Mouse (Mus musculus) gastrocnemius, postnatal 4 days (tissue): ENCODE data around the gene Jmjd1c. TPM values are rescaled to one million over a fixed set of nuclear protein-coding genes. Genes with fewer than 3 reads are reported as not detected.

Experiments used
- DNase-seq, 2 experiments: peaks; one replicate each; pipeline ENCODE4 v3.0.0; 2021 to 2022; ENCODE audit warnings: low spot score in 2 of 2, mixed read lengths in 2 of 2
- total RNA-seq, 2 experiments: library from RNA; stranded (reverse); gene quantifications; 2 replicates each; pipeline ENCODE4 v1.2.3; 2021

Jmjd1c gene
- total RNA-seq, 2 experiments from 2014 or later, result 61.0 to 70.4 TPM

GRCm38 (mm10) chr10:67186489-67186888 is 90.6 kb downstream of the Jmjd1c start:
- DNase-seq, result no peak

GRCm38 (mm10) chr10:67187001-67187453 is 91.1 kb downstream of the Jmjd1c start:
- no peak for DNase-seq

- DNase-seq, result no peak
Measured at GRCm38 (mm10) chr10:67187952-67188351, 92.0 kb downstream of the Jmjd1c start.

GRCm38 (mm10) chr10:67189057-67189456 is 93.1 kb downstream of the Jmjd1c start:
- DNase-seq, result no peak

DNA sequence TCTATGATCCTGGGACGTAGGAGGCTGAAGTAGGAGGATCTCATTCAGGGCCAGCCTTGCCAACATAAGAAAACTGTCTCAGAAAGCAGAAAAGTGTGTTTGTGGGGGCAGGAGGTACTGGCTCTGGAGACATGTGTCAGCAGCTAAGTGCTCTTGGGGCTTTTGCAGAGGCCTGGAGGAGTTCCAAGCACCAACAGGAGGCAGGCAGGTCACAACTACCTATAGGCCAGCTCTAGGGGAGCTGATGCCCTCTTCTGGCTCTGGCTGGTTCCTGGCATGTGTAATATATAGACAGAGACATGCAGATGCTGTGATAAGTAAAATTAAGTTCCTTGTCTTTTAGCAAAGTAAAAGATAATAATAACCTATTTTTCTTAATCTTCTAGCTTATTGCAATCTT is 94.3 kb downstream of the Jmjd1c start:
- no peak for DNase-seq

DNA sequence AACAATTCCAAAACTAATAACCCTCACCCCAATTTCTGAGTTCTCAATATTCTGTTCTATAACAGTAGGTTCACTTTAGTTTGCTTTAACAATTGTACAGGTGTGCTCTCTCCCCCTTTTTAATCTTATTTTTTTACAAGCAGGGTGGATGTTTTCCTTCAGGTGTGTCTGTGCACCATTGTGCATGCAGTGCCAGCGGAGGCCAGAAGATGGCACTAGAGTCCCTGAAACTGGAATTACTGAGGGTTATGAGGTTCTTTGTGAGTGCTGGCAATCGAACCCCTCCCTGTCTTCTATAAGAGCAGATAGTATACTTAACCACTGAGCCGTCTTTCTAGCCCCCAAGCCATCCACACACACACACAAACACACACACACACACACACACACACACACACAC is 96.4 kb downstream of the Jmjd1c start:
- DNase-seq, result no peak

DNA sequence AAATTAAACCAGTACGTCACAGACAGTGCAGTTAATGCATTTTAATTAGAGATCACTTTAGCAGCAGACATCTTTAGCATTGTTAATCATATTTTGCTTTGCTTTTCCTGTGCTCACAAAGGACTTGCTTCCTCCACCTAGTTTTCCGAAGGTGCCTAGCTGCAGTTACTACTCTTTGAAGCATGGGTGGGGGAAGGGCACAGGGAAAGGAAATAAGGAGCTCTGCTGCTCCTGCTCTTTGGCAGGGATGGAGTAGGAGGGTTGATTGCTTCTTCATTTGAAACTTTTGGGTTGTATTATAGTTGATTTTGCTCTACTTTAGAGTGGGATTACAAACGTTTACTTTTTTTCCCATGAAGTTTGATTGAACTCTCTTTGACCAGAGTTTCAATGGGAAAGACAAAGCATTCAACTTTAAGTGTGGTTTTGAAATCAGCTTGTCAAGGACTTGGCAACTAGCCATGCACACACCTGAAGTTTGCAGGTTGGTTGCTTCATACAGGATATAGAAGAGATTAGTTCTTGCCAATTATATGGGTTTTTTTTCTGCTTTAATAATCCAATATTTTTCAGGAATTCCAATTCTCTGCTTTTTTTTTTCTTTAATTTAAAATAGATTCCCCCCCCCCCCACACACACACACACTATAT is 97.2 kb downstream of the Jmjd1c start:
- DNase-seq, result no peak

- DNase-seq, result no peak
Measured at GRCm38 (mm10) chr10:67194046-67194445, 98.1 kb downstream of the Jmjd1c start.

GRCm38 (mm10) chr10:67195671-67196070 is 99.7 kb downstream of the Jmjd1c start:
- no peak for DNase-seq

DNA sequence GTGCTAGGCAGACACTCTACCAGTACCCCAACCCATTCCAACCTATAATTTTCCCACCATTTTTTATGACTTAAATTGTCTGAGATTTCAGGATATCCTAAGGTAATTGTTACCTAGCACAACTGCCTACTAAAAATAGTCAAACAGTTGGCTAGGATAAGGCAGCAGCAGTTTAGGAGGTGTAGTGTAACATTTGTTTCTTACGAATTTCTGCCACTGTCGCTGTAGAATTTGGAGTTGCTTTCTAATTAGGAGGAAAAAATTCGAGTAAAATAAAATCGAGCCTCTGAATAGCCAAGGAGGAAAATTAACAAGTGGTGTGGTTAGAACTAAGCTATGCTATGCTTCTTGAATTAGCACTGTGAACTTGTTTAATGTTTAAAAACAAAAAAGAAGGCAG is 101.3 kb downstream of the Jmjd1c start:
- DNase-seq, result no peak

GRCm38 (mm10) chr10:67197829-67198228 is 101.9 kb downstream of the Jmjd1c start:
- DNase-seq, result no peak

- DNase-seq, result no peak
Measured at GRCm38 (mm10) chr10:67201769-67202168, 105.8 kb downstream of the Jmjd1c start.

DNA sequence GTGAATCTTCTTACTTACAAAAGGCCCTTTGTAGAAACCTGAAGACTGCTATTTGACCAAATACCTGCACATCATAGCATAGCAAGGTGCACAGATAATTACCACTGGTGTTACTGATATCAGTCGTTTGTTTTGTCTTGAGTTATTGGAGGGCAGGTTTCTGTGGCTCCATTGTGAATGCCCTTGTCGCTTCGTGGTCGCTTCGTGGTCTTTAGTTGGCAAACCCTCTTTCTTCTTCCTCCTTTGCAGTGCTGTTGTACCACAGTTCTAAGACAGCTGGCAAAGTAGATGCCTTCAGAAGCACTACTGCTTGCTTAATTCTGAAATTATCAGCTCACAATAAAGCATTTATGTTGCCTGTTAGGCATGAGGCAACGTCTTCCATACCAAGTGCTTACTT is 106.5 kb downstream of the Jmjd1c start:
- DNase-seq, result no peak

GRCm38 (mm10) chr10:67204652-67205407 is 108.9 kb downstream of the Jmjd1c start:
- no peak for DNase-seq

GRCm38 (mm10) chr10:67207931-67208330 is 112.0 kb downstream of the Jmjd1c start:
- DNase-seq, result no peak

GRCm38 (mm10) chr10:67209916-67210675 is 114.2 kb downstream of the Jmjd1c start:
- no peak for DNase-seq

DNA sequence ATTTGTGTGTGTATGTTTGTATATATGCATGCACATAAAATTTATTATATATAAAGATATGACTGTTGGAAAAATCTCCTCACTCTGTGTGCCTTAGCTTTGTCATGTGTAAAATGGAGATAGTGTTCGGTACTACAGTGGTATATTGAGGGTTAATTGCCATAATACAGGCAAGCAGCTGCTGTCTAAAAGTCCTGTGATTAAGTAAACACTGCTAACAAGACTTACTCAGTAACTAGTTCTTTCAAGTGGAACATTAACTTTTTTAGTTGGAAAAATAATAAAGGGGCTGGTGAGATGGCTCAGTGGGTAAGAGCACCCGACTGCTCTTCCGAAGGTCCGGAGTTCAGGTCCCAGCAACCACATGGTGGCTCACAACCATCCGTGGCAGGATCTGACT is 116.1 kb downstream of the Jmjd1c start:
- no peak for DNase-seq

DNA sequence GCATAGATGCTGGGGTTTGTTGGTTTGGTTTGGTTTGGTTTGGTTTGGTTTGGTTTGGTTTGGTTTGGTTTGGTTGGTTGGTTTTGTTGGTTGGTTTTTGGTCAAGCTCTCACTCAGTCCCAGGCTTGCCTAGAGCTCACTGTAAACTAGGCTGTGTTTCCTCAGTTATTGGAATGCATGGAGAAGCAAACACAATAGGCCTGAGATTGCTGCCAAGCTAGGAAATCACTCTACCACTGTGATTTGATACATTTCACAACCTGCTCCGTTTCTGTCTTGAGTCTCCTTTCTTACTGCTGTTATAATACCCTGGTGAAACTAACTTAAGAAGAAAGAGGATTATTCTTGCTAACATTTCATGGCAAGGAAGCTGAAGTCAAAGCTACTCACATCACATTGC is 117.8 kb downstream of the Jmjd1c start:
- no peak for DNase-seq

- no peak for DNase-seq
Measured at GRCm38 (mm10) chr10:67215133-67215532, 119.2 kb downstream of the Jmjd1c start.

DNA sequence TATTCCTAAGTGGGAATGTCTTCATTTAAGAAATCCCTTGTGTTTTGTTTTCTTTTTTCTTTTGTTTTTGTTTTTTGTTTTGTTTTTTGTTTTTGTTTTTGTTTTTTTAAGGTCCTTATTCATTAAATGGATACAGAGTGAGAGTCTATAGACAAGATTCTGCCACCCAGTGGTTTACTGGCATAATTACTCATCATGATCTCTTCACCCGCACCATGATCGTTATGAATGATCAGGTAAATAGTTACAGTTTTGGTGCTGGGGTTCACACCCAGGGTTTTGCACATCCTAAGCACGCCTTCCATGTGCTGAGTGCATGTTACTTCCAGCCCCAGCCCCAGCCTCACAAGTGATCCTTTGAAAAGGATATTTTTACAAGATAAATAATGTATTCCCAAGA is 120.9 kb downstream of the Jmjd1c start:
- DNase-seq, result no peak

- no peak for DNase-seq
Measured at GRCm38 (mm10) chr10:67218873-67219565, 123.1 kb downstream of the Jmjd1c start.
